Mouse (Mus musculus) forebrain, embryonic 15.5 days (tissue): ENCODE results near the gene Fhdc1. TPM values are rescaled to one million over a fixed set of nuclear protein-coding genes. Genes with fewer than 3 reads are reported as not detected.

Experiments
- ATAC-seq: fragments of 200-750 bp; cut with Nextera tagmentation; replicated peaks from 2 replicates; pipeline ENCODE4 v1.8.0; 2017; ENCODE audit warnings: mild to moderate bottlenecking, moderate TSS enrichment, moderate library complexity
- H3K27ac ChIP-seq: fragments of 300-500 bp; sonication (generic); replicated peaks from 2 replicates; pipeline ENCODE4 v1.5.1; 2015; ENCODE audit warnings: mild to moderate bottlenecking, inconsistent platforms
- H3K27me3 ChIP-seq: fragments of 300-500 bp; sonication (generic); 2 replicates; pipeline ENCODE4 v1.6.1; 2015; ENCODE audit warnings: inconsistent platforms
- H3K36me3 ChIP-seq: fragments of 300-500 bp; sonication (generic); 2 replicates; pipeline ENCODE4 v1.6.1; 2015; ENCODE audit warnings: mild to moderate bottlenecking, inconsistent platforms
- H3K4me1 ChIP-seq: fragments of 300-500 bp; sonication (generic); 2 replicates; pipeline ENCODE4 v1.6.1; 2015; ENCODE audit warnings: inconsistent platforms
- H3K4me2 ChIP-seq: fragments of 300-500 bp; sonication (generic); replicated peaks from 2 replicates; pipeline ENCODE4 v1.6.1; 2015; ENCODE audit warnings: mild to moderate bottlenecking, inconsistent platforms
- H3K4me3 ChIP-seq: fragments of 300-500 bp; sonication (generic); 2 replicates; pipeline ENCODE4 v1.5.1; 2015; ENCODE audit warnings: mild to moderate bottlenecking, inconsistent platforms
- H3K9ac ChIP-seq: fragments of 300-500 bp; sonication (generic); replicated peaks from 2 replicates; pipeline ENCODE4 v1.6.1; 2015; ENCODE audit warnings: mild to moderate bottlenecking, inconsistent platforms
- H3K9me3 ChIP-seq: fragments of 300-500 bp; sonication (generic); 2 replicates; pipeline ENCODE4 v1.6.1; 2016; ENCODE audit warnings: inconsistent platforms
- WGBS: fragments of 180-500 bp; shearing (Covaris S2); methylation state at CpG from one replicate; pipeline ENCODE4 v1.1.7; 2015; ENCODE audit warnings: mixed read lengths; 5-methylcytosine and 5-hydroxymethylcytosine counted together
- polyA plus RNA-seq: library from polyadenylated mRNA; unstranded; fragments of >200 nt; fragmentation: Nextera tagmentation; extraction: Ambion mirVana; gene quantifications from 2 replicates; pipeline ENCODE4 v1.2.1, GENCODE M21; 2015

Gene Fhdc1
- 1.6 and 1.7 TPM in 2 replicates for polyA plus RNA-seq

DNA sequence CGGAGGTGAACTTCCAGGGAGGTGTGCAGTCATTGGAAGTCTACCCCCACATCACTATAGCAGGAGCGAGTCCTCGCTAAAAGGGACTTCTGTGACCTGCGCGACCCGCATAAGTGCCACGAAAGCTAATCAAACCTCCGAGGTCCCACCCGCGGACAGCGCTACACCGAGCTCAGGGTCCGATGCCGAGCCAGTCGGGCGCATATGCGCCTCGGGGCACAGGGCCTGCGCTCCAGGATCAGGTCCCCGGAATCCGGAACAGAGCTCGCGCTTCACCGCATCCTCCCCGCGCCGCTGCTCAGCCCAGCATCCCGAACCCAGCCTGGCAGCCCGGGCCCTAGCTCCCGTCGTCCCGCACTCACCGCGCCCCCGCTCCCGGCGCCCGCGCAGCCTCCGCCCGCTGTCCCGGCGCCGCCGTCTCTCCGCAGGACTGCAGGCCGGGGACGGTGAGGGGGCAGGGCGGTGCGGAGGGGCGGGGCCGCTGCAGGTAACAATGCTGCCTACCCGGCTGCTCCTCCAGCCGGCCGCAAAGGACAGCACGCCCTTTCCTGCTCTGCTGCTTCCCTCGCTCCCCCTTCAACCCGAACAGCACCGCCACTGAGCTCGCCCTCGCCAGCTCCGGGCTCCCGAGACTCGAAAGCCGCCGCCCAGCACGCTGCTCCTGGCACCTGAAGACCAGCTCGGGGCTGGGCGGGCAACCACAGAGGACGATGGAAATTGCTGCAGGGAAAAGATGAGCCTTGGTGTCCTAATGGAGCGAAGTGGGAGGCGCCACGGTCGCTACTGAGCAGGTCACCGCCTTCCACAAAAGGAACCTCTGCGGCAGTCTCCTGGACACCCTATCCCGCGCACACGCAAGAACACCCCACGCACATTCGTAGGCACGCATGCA lies at the start of gene Fhdc1:
TSS of gene Fhdc1 (minus strand) at position 424 of the 892 bp plus-strand sequence.
- Histone ChIP-seq H3K36me3 (no peaks in the 10 kb centered on the region), H3K27me3 (peaks cover 27% of the 10 kb centered on the region; the same call in 1 of the 2 replicates), H3K4me3 (peak within 1 kb of the TSS; percentile 59), H3K9ac (peak within 1 kb of the TSS; percentile 57), H3K27ac (0 out of 2 replicates have a peak within 1 kb of the TSS, but pooled peaks have one; percentile 13), H3K4me1 (peaks cover 20% of the 10 kb centered on the region), H3K4me2 (peak within 1 kb of the TSS; percentile 95), H3K9me3 (no peaks in the 10 kb centered on the region)
- under 1% methylated on average over 77 of the region's 82 CpGs for WGBS
- ATAC-seq, result peak; percentile 69

DNA sequence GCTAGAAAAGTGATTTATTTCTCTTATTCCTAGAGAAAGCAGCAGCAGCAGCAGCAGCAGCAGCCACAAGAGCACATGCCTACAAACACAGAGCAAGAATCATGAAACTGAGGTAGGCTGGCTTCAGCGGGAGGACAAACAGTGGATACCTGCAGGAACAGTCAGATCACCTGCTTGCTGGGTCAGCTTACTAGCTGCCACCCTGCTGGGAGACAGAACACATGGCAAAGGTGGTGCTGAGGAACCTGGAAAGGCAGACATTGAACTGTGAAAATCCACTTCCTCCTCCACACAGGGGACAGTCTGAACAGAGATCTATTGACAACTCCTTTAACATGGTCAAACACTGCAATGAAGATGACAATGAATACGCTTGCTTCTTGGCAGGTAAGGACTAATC lies 48.8 kb upstream of the Fhdc1 start:
- ATAC-seq, result no peak

DNA sequence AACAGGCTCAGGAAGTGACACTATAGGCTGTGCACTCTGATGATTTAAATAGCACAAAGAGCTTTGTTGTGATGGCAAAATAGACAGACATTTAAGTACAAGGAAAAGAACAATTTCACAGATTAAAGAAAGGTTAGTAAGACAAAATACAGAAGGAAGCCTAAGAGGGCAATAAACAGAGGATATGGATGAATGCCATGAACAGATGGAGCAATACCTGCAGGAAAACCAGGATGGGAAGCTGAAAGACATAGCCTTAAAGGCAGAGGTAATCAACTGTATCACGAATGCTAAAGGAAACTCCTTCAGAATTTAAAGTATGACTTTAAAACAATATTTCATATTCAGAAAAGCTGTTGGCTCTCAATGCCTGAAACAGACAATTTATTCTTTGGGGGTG lies 44.7 kb upstream of the Fhdc1 start:
- Histone ChIP-seq H3K9ac (no peak overlapping the region), H3K36me3 (no peaks in the 10 kb centered on the region), H3K4me3 (no peak overlapping the region), H3K9me3 (no peaks in the 10 kb centered on the region), H3K27me3 (no peaks in the 10 kb centered on the region), H3K4me2 (no peak overlapping the region), H3K27ac (no peak overlapping the region), H3K4me1 (no peaks in the 10 kb centered on the region)
- ATAC-seq, result no peak
- WGBS, result 90% methylated on average over 1 of the region's 1 CpGs

More for the DNA sequence above, 48.8 kb upstream of the Fhdc1 start:
- Histone ChIP-seq H3K27me3 (no peaks in the 10 kb centered on the region), H3K27ac (no peak overlapping the region), H3K9me3 (no peaks in the 10 kb centered on the region), H3K9ac (no peak overlapping the region), H3K4me1 (no peaks in the 10 kb centered on the region), H3K4me3 (no peak overlapping the region), H3K4me2 (no peak overlapping the region), H3K36me3 (no peaks in the 10 kb centered on the region)
- WGBS, result 86% methylated on average over 2 of the region's 2 CpGs

DNA sequence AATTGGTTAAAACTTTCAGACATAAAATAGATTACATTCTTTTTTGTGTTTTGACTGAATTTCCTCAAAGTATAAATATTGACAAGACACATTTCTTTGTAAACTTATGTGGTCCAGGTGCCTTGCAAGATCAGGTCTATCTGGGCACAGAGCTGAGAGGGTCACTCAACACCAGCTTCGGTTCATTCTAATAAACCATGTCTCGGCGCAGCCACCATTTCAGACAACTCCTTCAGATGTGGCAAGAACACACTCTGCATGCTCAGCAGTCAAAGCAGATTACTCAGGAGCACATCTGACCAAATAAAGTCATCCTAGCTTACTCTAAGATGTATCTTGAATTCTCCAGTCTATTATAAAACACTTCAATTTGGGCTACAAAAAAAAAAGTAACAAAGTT lies 35.9 kb upstream of the Fhdc1 start:
- H3K4me2 ChIP-seq, result no peak overlapping the region
- no peaks in the 10 kb centered on the region for H3K27me3 ChIP-seq
- no peaks in the 10 kb centered on the region for H3K9me3 ChIP-seq
- no peak for ATAC-seq
- H3K4me3 ChIP-seq, result no peak overlapping the region
- no peak overlapping the region for H3K27ac ChIP-seq
- H3K4me1 ChIP-seq, result 0 out of 2 replicates have a peak, but pooled peaks cover 4% of the 10 kb centered on the region
- no peak overlapping the region for H3K9ac ChIP-seq
- WGBS, result 93% methylated on average over 3 of the region's 3 CpGs
- H3K36me3 ChIP-seq, result no peaks in the 10 kb centered on the region; the same call in 1 of the 2 replicates

DNA sequence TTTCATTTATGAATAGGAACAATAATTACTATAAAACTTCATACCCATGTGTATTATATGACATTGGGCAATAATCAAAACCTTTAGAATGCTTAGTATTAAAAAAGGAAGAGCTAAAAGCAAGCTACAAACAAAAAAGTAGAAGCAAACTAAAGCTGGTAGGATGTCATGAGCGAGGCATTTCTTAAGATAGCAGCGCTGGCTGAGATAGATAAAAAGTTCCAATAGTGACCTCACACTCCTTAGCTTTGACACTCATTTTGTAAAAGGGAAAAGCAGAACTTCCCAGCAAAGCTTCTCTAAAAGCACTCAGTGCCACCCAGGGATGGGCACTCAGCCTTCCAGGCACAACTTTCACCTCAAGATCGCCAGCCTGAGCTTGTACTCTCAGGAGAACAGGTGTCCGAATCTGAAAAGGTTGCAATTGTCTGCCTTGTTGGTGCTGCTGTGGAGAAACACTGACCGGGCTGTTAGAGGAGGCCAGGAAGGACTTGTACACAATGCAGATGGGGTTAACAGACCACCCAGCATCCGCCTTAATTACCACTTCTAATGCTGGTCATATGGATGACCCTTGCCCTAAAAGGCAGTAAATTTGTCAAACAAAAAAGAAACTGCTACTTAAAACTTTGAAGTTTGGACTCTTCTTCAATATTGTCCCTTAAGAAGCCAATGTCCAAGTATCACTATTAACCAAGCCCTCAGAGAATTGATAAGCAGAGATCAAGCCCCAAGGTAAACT lies 32.7 kb upstream of the Fhdc1 start:
- H3K4me2 ChIP-seq, result no peak overlapping the region
- no peak overlapping the region for H3K9ac ChIP-seq
- H3K27ac ChIP-seq, result no peak overlapping the region
- 66% methylated on average over 6 of the region's 6 CpGs for WGBS
- H3K9me3 ChIP-seq, result no peaks in the 10 kb centered on the region
- no peak overlapping the region for H3K4me3 ChIP-seq
- H3K4me1 ChIP-seq, result 0 out of 2 replicates have a peak, but pooled peaks cover 4% of the 10 kb centered on the region
- H3K27me3 ChIP-seq, result no peaks in the 10 kb centered on the region
- ATAC-seq, result no peak
- H3K36me3 ChIP-seq, result no peaks in the 10 kb centered on the region

DNA sequence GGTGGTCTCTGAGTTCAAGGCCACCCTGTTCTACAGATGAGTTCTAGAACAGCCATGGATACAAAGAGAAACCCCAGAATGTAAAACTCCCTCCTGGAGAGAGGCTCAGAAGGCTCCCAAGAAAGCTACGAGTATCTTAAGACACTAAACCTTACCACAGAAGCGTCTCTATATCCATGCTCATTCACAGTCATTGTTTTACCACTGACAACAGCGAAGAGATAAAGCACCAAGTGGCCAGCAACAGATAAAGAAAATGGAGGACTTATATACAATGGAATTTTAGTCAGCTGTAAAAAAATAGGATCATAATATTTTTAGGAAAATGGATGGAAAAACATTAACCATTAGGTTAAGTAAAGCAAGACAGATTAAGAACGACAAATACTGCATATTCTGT lies 25.0 kb upstream of the Fhdc1 start:
- no peak for ATAC-seq
- Histone ChIP-seq H3K4me1 (no peaks in the 10 kb centered on the region), H3K36me3 (no peaks in the 10 kb centered on the region), H3K9ac (no peak overlapping the region), H3K27me3 (no peaks in the 10 kb centered on the region), H3K9me3 (no peaks in the 10 kb centered on the region), H3K27ac (no peak overlapping the region), H3K4me2 (no peak overlapping the region), H3K4me3 (no peak overlapping the region)
- WGBS, result 88% methylated on average over 4 of the region's 4 CpGs

DNA sequence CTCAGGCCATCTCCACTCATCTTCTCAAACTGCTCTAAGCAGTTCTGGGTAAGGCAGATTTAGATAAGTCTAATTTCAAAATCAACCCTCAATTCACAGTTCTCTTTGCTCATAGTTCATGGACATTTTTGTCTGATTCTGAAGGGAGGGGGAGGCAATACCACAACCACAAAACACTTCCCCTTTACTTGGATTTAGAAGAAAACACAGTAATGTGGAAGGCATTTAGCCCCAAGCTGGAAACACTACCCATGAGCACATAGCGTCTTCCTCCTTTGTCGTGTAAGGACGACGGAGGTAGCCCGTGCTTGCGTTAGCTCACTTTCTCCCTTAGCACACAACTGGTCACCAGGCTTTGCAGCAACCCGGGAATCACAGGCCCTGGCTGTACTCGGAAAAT lies 24.1 kb upstream of the Fhdc1 start:
- no peak overlapping the region for H3K27ac ChIP-seq
- H3K27me3 ChIP-seq, result no peaks in the 10 kb centered on the region
- H3K9ac ChIP-seq, result no peak overlapping the region
- H3K4me1 ChIP-seq, result no peaks in the 10 kb centered on the region
- H3K36me3 ChIP-seq, result no peaks in the 10 kb centered on the region
- WGBS, result 90% methylated on average over 8 of the region's 8 CpGs
- ATAC-seq, result no peak
- H3K4me3 ChIP-seq, result no peak overlapping the region
- no peak overlapping the region for H3K4me2 ChIP-seq
- H3K9me3 ChIP-seq, result no peaks in the 10 kb centered on the region

DNA sequence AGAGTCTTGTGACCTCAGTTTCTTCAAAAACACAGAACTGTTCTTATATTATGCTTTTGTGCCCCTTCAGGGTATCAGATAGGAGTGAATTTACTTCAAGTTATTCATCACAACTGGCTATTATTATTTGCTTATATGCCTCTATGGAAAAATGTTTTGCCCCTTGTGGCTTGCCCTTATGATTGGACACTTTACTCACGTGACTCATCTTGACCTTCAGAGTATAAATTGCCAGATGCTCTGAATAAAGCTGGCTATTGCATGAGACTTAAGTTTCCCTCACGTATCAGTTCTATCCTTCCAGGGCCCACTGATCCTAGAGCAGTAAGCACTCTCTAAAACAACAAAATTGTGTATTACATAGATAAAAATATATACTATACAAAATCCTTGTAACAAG lies 21.9 kb upstream of the Fhdc1 start:
- Histone ChIP-seq H3K9ac (no peak overlapping the region), H3K4me3 (no peak overlapping the region), H3K9me3 (no peaks in the 10 kb centered on the region), H3K4me2 (no peak overlapping the region), H3K27ac (no peak overlapping the region), H3K36me3 (no peaks in the 10 kb centered on the region), H3K4me1 (no peaks in the 10 kb centered on the region), H3K27me3 (no peaks in the 10 kb centered on the region)
- WGBS, result 86% methylated on average over 2 of the region's 2 CpGs
- ATAC-seq, result no peak

DNA sequence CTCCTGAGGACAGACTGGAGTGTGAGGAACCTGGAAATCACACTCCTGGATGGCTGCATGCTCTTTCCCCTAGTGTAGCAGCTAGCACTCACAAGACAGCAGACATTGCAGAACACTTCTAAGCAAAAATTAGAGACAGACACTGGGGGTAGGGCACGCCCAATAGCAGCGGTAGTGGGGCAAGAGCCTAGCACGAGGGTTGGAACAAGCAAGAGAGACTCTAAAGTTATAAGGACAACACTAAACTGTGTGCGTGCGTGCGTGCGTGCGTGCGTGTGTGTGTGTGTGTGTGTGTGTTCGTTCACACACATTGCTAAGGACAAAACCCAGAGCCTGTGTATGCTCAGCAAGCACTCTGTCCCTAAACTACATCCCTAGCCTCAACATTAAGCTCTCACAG lies 20.3 kb upstream of the Fhdc1 start:
- Histone ChIP-seq H3K27me3 (no peaks in the 10 kb centered on the region), H3K9ac (no peak overlapping the region), H3K27ac (no peak overlapping the region), H3K4me2 (no peak overlapping the region), H3K4me3 (no peak overlapping the region), H3K4me1 (no peaks in the 10 kb centered on the region), H3K36me3 (0 out of 2 replicates have a peak, but pooled peaks cover 3% of the 10 kb centered on the region), H3K9me3 (no peaks in the 10 kb centered on the region)
- 79% methylated on average over 10 of the region's 10 CpGs for WGBS
- no peak for ATAC-seq

DNA sequence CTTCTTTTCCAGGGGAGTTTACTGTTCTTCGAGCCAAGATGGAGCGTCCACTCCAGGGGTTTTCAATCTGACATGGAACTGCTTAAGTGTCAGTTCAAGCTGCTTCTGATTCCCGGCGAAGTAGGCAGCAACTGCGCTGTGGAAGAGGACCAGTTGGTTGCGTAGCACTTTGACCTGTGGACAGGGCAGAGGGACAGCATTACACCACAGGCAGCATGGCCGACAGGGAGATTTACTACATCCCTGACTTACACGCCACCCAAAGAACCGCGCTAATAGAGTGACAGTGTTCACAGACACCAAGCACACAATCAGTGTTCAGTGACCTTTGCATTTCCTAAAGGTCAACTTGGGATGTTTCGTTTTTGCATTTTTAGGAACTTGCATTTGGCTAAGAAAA lies 17.5 kb upstream of the Fhdc1 start:
- Histone ChIP-seq H3K27ac (no peak overlapping the region), H3K27me3 (no peaks in the 10 kb centered on the region), H3K4me1 (no peaks in the 10 kb centered on the region), H3K9me3 (no peaks in the 10 kb centered on the region), H3K36me3 (0 out of 2 replicates have a peak, but pooled peaks cover 3% of the 10 kb centered on the region), H3K4me2 (no peak overlapping the region), H3K9ac (no peak overlapping the region), H3K4me3 (no peak overlapping the region)
- 87% methylated on average over 11 of the region's 11 CpGs for WGBS
- ATAC-seq, result no peak

DNA sequence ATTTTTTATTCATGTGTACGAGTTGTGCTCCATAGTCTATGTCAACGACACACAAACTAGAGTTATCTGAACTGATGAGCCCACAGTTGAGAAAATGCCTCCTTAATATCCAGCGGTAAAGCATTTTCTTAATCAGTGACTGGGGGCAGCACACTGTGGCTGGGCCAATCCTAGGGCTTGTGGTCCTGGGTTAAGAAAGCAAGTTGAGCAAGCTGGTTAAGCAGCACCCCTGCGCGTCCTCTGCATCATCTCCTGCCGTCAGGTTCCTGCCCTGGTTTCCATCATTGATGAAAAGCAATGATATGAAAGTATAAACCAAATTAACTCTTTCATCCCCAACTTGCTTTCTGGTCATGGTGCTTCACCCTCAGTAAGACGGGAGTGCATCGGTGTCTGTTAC lies 12.4 kb upstream of the Fhdc1 start:
- H3K4me3 ChIP-seq, result no peak overlapping the region
- 95% methylated on average over 8 of the region's 8 CpGs for WGBS
- H3K4me2 ChIP-seq, result no peak overlapping the region
- no peaks in the 10 kb centered on the region for H3K9me3 ChIP-seq
- no peak overlapping the region for H3K9ac ChIP-seq
- H3K27me3 ChIP-seq, result no peaks in the 10 kb centered on the region
- H3K4me1 ChIP-seq, result no peaks in the 10 kb centered on the region
- H3K36me3 ChIP-seq, result 0 out of 2 replicates have a peak, but pooled peaks cover 3% of the 10 kb centered on the region
- no peak overlapping the region for H3K27ac ChIP-seq
- no peak for ATAC-seq

DNA sequence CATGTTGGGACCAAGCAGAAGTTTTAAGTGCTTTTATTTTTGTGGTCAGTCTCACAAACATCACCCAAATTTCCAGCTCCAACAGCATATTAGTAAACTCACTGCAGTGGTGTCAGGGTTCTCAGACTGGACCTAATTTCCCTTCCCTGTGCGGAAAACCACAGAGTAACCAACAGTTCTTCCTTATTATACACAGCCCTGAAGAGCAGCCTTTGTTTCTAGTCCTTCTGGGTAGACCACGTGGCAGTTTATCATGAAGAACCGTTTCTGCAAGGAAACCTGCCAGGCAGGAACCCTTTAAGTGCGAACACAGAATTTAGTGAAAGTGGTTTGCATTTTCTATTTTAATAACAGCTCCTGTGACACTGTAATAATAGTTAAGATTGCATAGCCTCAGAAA lies 11.9 kb upstream of the Fhdc1 start:
- H3K4me1 ChIP-seq, result no peaks in the 10 kb centered on the region

More for the DNA sequence above, 11.9 kb upstream of the Fhdc1 start:
- no peak for ATAC-seq
- Histone ChIP-seq H3K9me3 (no peaks in the 10 kb centered on the region), H3K27me3 (no peaks in the 10 kb centered on the region), H3K27ac (no peak overlapping the region), H3K9ac (no peak overlapping the region), H3K4me3 (no peak overlapping the region), H3K36me3 (0 out of 2 replicates have a peak, but pooled peaks cover 3% of the 10 kb centered on the region), H3K4me2 (no peak overlapping the region)
- WGBS, result 78% methylated on average over 4 of the region's 4 CpGs
